Mouse (Mus musculus) liver, postnatal 0 days (tissue): Measurements from ENCODE around the gene Acly.

Source experiments
- CTCF ChIP-seq: sonication (generic); IDR thresholded peaks from 2 replicates; pipeline ENCODE4 v1.5.1; 2016; ENCODE audit warnings: antibody characterized with exemption, low read depth
- EP300 ChIP-seq: IDR thresholded peaks from 2 replicates; pipeline ENCODE4 v1.6.1; 2016; ENCODE audit warnings: antibody characterized with exemption, low read depth, mild to moderate bottlenecking

DNA sequence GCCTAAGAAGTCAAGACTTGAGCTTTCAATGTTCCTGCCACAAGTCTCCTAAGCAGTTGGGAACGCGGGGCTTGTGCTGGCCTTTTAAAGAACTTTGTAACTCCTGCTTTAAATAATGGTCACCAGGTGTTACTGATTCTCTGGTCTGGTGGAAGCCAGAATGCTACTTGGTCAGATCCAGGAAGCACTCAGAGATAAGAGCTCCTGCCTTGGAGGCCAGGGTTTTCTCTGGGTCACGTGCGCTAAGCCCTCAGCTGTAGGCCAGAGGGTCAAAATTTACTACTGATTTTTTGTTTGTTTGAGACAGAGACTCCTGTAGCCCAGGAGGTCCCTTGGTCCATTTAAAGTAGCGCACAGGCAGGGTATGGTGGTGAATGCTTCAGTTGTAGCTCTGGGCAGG, 95.8 kb downstream of the Acly start:
- no peak for TF ChIP-seq CTCF
- TF ChIP-seq EP300: no peak
